Mouse (Mus musculus): ENCODE measurements at regions not wholly inside any gene's neighbourhood (a gene's known extent, or its start where the extent isn't known, plus 50 kb on each side); places are given as distances from the start of the nearest gene placed in this dataset.
A peak's percentile ranks its signal among the peaks of the same experiment; 100 is the strongest.

GRCm38 (mm10) chr17:72993134-72993533 lies 75.0 kb downstream of the Lbh start:
- no peak for DNase-seq (ENCODE audit: low read depth, low spot score)

- DNase-seq (ENCODE audit: low read depth, low spot score) = no peak
Measured at GRCm38 (mm10) chr17:72993626-72994025, 75.5 kb downstream of the Lbh start.

- DNase-seq (ENCODE audit: low read depth, low spot score) = no peak
Measured at GRCm38 (mm10) chr17:72996539-72996938, 78.4 kb downstream of the Lbh start.

DNA sequence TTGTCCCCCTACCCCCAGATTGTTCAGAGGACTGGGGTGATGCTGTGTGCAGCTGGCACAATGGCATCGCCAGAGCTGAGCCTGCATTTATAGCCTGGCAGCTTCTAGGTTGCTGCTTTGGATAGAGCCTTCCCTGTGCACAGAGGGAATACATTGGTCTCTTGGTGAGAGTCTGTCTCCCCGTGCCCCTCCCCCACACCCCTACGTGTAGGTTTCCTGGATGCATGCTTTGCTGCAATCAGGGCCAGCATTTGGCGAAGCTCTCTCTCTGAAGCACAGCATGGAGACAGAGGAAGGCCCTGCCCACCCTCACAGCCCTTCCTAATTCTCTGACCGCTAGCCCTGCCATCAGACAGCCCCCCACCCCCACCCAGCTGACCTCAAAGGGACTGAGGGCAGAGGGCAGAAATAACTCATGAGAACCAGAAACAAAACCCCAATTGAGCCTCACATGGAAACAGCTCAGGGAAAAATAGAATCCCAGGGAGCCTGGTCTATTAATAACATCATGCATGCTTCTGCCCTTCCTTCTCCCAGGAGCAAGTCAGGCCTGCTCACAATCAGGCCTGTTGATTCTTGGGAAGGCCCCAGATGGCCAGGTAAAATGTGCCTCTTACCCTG lies 79.3 kb downstream of the Lbh start:
- DNase-seq (ENCODE audit: low read depth, low spot score) = no peak

- DNase-seq (ENCODE audit: low read depth, low spot score) = no peak
Measured at GRCm38 (mm10) chr17:73005100-73005499, 87.0 kb downstream of the Lbh start.

DNA sequence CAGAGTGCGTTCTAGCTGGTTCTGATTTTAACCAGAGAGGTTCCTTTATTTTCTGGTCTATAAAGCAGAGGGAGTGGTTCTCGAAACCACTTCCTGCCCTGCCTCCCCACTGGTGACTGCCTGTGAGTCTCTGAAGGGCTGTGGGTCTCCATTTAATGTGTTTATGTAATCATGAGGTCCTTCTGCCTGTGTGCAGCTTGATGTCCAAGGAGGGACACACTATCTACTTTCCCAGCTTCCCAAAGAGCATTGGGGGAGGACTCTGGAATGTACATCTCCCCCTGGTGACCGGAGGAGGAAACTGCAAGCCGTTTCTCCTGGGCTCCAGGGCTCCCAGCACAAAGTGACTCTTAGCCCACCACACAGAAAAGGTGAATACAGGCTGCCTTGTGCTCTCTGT lies 90.8 kb downstream of the Lbh start:
- peak; percentile 41 for DNase-seq (ENCODE audit: low read depth, low spot score)

DNA sequence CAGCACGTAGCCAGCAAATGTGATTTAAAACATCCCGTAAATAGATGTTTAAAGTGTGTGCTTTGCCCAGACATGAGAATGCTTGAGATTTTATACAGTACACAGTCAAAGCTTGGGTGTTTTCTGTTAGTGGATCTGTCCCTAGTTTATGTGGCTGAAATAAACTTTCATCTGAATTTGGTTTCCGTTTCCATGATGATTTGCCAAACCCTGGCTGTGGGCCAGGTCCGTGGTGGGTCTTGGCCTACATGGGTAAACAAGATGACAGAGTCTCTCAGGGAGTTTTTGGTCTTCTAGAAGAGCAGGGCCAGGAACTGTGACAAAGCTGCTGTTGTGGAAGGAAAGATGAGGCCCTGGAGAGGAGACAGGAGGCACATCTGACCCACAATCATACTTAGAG lies 91.9 kb downstream of the Lbh start:
- no peak for DNase-seq (ENCODE audit: low read depth, low spot score)

DNA sequence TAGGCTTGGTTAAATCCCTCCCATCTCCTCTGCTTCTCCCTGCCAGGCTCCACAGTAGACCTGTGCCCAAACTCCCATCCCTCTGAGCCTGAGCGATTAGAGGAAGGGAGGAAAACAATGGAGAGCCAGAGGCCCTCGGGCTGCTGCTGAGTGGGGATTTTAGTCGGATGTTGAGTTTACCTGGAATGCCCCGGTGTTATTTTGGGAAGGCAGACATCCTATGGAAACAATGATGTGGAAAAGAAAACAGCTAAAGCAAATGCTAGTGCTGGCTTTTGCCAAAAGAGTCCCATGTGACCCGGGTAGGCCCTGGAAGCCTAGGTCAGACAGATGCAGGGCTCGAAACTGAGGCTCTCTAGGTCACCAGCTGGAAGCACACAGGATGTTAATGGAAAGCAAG lies 94.3 kb downstream of the Lbh start:
- DNase-seq (ENCODE audit: low read depth, low spot score) = no peak

- no peak for DNase-seq (ENCODE audit: low read depth, low spot score)
Measured at GRCm38 (mm10) chr17:73012954-73013353, 94.8 kb upstream of the Lclat1 start.

GRCm38 (mm10) chr17:73014090-73014853 lies 93.5 kb upstream of the Lclat1 start:
- DNase-seq (ENCODE audit: low read depth, low spot score) = no peak

DNA sequence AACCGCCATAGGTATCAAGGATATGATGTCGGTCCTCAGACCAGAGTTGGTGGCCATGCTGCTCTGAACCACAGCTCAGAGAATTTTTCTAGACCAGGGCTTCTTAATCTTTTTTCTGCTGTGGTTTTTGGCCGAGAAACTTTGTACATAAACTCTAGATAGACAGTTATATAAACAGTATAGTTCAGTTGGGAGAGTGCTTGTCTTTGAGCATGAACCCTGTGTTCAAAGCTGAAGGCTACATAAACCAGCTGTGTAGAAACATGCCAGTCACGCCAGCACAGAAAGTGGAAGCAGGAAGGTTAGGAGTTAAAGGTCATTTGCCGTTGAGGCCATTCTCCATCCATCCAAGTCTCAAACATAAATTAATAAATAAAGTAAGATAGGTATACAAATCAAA lies 90.6 kb upstream of the Lclat1 start:
- no peak for DNase-seq (ENCODE audit: low read depth, low spot score)

- DNase-seq (ENCODE audit: low read depth, low spot score) = no peak
Measured at GRCm38 (mm10) chr17:73022630-73023051, 85.1 kb upstream of the Lclat1 start.

GRCm38 (mm10) chr17:73023362-73024107 lies 84.2 kb upstream of the Lclat1 start:
- no peak for DNase-seq (ENCODE audit: low read depth, low spot score)

- DNase-seq (ENCODE audit: low read depth, low spot score) = no peak
Measured at GRCm38 (mm10) chr17:73027122-73027521, 80.7 kb upstream of the Lclat1 start.

- no peak for DNase-seq (ENCODE audit: low read depth, low spot score)
Measured at GRCm38 (mm10) chr17:73031796-73032195, 76.0 kb upstream of the Lclat1 start.

DNA sequence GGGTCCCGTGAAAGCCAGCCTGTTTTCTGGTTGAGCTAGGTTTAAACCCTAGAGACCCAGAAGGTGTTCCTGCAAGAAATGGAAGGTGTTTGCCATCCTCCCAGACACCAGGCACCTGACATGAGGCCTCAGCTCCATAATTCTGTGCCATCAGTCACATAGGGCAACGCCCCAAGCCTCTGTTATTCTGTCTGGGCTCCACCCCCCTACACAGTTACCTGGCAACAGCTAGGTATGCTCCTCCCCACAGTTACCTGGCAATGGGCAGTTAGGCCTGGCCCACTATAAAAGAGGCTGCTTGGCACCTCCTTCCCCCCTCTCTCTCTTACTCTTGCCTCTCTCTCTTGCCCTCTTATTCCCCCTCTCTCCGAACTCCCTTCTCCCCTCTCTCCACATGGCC lies 75.5 kb upstream of the Lclat1 start:
- DNase-seq (ENCODE audit: low read depth, low spot score) = no peak

- DNase-seq (ENCODE audit: low read depth, low spot score) = no peak
Measured at GRCm38 (mm10) chr17:73034420-73034819, 73.4 kb upstream of the Lclat1 start.

- no peak for DNase-seq (ENCODE audit: low read depth, low spot score)
Measured at GRCm38 (mm10) chr17:73034981-73035481, 72.8 kb upstream of the Lclat1 start.

DNA sequence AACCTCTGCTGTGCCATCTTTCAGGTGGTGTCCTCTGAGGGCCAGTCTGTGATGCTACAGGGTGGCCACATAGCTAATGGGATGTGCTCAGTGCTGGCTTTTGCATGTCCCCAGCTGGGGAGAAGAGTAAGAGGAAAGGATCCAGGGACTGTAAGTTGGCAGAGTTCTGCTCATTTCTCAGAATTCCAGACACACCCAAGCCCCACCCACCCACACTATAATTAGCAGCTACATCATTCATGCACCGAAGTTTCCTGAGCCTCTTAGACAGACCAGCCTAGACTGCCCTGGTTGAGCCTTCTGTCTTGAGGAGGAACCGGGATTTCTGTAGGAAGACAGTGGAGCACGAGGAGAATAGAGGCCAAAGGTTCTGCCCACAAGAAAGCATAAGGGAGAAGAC lies 70.9 kb upstream of the Lclat1 start:
- no peak for DNase-seq (ENCODE audit: low read depth, low spot score)

DNA sequence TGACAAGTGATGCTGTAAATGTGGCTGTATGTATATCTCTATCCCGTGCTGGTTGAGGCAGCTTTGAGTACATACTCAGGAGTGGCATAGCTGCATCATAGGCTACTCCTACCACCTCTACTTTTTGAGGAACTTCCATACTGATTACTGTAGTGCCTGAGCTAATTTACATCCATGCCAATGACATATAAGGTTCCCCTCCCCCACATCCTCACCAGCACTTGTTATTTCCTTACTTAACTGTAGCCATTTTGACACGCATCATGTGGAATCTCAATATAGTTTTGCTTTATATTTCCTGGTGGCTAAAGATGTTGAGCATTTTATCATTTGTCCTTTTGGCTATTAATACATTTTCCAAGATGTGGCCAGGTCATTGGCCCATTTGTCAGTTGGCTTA lies 69.2 kb upstream of the Lclat1 start:
- no peak for DNase-seq (ENCODE audit: low read depth, low spot score)

- no peak for DNase-seq (ENCODE audit: low read depth, low spot score)
Measured at GRCm38 (mm10) chr17:73044918-73045580, 62.7 kb upstream of the Lclat1 start.

GRCm38 (mm10) chr17:73046985-73047384 lies 60.8 kb upstream of the Lclat1 start:
- DNase-seq (ENCODE audit: low read depth, low spot score) = no peak

Measured in retina, adult 2 months (tissue).